Mouse (Mus musculus): ENCODE data around the gene Gm10271. TPM values are rescaled to one million over a fixed set of nuclear protein-coding genes. Genes with fewer than 3 reads are reported as not detected.

The Gm10271 gene
- polyA plus RNA-seq (2016; fragmentation: Nextera tagmentation; extraction: Ambion mirVana) = not detected in 2 replicates

DNA sequence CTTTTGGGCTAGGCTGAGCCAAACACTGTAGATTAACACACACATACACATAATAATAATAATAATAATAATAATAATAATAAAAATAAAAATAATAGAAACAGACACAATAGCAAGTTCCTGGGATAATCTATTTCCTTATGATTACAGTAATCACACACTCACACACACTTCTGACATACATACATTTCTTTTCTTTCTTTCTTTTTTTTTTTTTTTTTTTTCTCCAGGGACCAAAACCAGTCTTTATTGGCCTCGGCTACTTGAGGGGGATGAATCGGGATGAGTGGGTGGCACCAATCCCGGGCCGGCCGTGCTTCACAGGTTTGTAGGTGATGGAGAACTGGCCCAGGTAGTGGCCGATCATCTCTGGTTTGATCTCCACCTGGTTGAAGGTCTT is at the start of gene Gm10271:
Gene Gm10271, minus strand, starts transcription at position 101 of the 400 bp plus-strand sequence.
- WGBS = 96% methylated on average over 6 of the region's 6 CpGs
- no peak within 1 kb of the TSS for H3K4me2 ChIP-seq (replicated peaks)
- H3K9ac ChIP-seq = no peak within 1 kb of the TSS
- no peaks in the 10 kb centered on the region for H3K9me3 ChIP-seq (replicated peaks)
- no peaks in the 10 kb centered on the region for H3K36me3 ChIP-seq
- no peaks in the 10 kb centered on the region for H3K4me1 ChIP-seq
- no peak within 1 kb of the TSS for H3K4me3 ChIP-seq
- no peaks in the 10 kb centered on the region for H3K27me3 ChIP-seq
- H3K27ac ChIP-seq = no peak within 1 kb of the TSS
- ATAC-seq (ENCODE audit: low FRiP score) = no peak

DNA sequence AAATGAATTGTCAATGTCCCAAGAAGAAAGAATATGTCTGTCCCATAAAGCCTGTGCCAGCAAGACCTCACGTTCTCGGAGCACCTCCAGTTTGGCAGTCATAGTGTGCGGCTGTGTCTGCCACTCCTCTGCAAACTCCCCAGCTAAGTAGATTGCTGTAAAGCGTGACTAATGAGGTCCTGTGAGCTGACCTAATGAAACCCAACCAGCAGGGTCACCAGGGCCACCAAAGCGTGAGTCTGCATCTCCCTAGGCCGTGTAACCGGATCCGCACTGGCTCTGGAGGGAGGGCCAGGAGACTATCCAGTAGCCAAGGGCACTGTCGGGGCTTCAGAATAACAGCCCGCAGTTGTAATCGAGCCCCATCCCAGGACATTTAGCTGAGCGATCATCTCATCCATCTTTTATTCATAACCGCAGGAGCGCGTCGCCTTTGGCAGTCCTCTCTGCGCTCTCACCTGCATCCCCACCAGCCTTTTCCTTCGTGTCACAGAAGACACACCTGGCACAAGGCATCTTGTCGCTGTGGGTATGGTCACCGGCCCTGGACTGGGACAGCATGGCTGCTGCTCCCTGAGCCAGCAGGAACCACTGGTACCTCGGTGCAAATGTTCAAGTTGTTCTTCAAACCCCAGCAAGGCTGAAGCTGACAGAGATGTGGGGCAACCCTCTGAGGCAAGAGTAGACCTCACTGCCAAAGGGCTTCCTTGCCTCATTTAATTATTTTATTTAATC is 48.8 kb upstream of the Gm10271 start:
- peaks cover 8% of the 10 kb centered on the region; the same call in 1 of the 2 replicates for H3K27me3 ChIP-seq
- H3K9me3 ChIP-seq (replicated peaks) = no peaks in the 10 kb centered on the region
- peaks cover 22% of the 10 kb centered on the region for H3K4me1 ChIP-seq
- H3K27ac ChIP-seq = no peak overlapping the region
- no peak overlapping the region for H3K9ac ChIP-seq
- ATAC-seq (ENCODE audit: low FRiP score) = peak; percentile 74
- H3K36me3 ChIP-seq = no peaks in the 10 kb centered on the region
- peak overlapping the region; percentile 11; the same call in 1 of the 2 replicates for H3K4me2 ChIP-seq (replicated peaks)
- WGBS = 22% methylated on average over 21 of the region's 21 CpGs
- no peak overlapping the region for H3K4me3 ChIP-seq

DNA sequence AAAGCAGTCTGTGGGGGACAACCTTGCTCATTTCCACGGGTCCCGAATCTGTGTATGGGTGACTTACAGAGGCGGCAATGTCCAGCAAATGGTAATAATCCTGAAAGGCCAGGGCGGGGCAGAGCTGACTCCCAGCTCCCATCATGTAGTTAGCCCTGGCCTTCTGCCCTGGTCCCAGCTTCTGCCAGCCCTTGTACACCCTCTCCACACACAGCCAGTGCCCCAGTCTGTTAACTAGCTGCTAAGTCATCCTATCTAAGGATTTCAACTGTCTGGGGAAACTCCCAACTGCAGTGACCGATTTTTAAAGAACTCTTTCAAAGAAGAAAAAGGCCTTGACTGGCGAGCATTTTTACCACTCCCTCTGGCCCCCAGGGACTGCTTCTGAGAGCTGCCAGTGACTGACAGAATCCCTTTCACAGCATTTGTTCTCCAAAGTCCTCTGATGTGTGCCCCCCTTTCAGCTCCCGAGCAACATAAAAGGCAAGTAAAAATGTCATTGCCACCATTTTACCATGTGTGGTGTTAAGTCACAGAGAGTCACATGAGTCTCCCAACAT is 46.0 kb upstream of the Gm10271 start:
- Histone ChIP-seq H3K27ac (no peak overlapping the region), H3K4me3 (no peak overlapping the region), H3K36me3 (no peaks in the 10 kb centered on the region), H3K4me2 (replicated peaks) (no peak overlapping the region), H3K9me3 (replicated peaks) (no peaks in the 10 kb centered on the region), H3K4me1 (peaks cover 23% of the 10 kb centered on the region), H3K9ac (no peak overlapping the region), H3K27me3 (no peaks in the 10 kb centered on the region; the same call in 1 of the 2 replicates)
- no peak for ATAC-seq (ENCODE audit: low FRiP score)
- 37% methylated on average over 7 of the region's 7 CpGs for whole genome bisulfite sequencing

GRCm38 (mm10) chr10:117014565-117014964 is 42.2 kb upstream of the Gm10271 start:
- no peaks in the 10 kb centered on the region for H3K36me3 ChIP-seq
- H3K9ac ChIP-seq = no peak overlapping the region
- H3K9me3 ChIP-seq (replicated peaks) = no peaks in the 10 kb centered on the region
- WGBS = 84% methylated on average over 5 of the region's 5 CpGs
- H3K27me3 ChIP-seq = no peaks in the 10 kb centered on the region
- no peak overlapping the region for H3K4me3 ChIP-seq
- no peak for ATAC-seq (ENCODE audit: low FRiP score)
- H3K4me2 ChIP-seq (replicated peaks) = no peak overlapping the region
- no peak overlapping the region for H3K27ac ChIP-seq
- peaks cover 15% of the 10 kb centered on the region for H3K4me1 ChIP-seq

DNA sequence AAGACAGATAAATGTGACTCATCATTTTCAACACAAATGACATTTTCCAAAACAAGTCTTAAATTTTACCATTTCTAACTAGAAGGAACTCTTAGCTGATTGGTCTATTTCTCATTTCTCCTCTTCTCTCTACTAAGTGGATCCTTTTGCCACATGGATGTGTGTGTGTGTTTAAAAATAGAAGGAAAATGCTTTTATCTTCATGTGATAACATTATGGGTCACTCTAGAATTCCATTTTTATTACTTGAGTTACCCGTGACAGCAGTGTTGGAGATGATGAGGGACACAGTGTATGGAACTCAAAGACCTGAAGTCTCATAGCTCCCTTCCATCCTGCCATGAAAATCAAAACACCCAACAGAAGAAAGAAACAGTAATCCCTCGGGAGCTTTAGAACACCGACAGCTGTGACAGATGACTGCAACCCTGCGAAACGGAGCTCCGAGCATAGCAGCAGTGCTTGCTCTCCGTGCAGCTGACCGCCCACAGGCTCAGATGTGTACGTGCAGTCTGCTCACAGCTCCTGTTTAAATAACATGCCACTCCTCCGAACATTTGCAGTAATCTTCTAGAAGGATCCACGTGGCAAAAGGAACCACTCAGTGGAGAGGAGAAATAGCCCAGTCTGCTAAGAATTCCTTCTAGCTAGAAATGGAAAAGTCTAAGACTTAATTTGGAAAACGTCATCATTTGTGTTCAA is 41.4 kb upstream of the Gm10271 start:
- Histone ChIP-seq H3K4me3 (no peak overlapping the region), H3K27ac (peak overlapping the region; percentile 35; the same call in 1 of the 2 replicates), H3K9me3 (replicated peaks) (no peaks in the 10 kb centered on the region), H3K4me1 (peaks cover 15% of the 10 kb centered on the region), H3K9ac (no peak overlapping the region), H3K36me3 (no peaks in the 10 kb centered on the region), H3K4me2 (replicated peaks) (peak overlapping the region; percentile 29), H3K27me3 (no peaks in the 10 kb centered on the region)
- ATAC-seq (ENCODE audit: low FRiP score) = peak; percentile 88
- 20% methylated on average over 12 of the region's 12 CpGs for WGBS

DNA sequence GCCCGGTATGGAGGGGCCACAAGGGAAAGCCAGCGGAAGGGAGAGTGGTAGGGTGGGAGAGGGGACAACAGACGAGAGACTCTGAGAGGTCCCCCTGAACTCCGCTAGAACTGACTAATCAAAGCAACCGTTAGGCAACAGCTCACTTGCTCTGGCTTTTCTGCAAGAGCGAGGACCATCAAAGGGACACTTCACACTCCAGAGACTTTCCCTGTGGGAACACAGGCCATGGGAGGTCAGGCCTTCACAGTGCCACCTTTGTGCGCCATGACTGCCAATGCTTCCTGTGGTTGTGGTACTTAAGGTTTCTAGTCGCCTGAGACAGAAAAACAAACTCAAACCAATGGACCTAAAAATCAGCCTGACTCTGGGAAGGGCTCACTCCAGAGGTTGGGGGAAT is 38.6 kb upstream of the Gm10271 start:
- Histone ChIP-seq H3K36me3 (no peaks in the 10 kb centered on the region), H3K27me3 (no peaks in the 10 kb centered on the region), H3K27ac (no peak overlapping the region), H3K9ac (no peak overlapping the region), H3K4me1 (peaks cover 6% of the 10 kb centered on the region; the same call in 1 of the 2 replicates), H3K9me3 (replicated peaks) (no peaks in the 10 kb centered on the region), H3K4me3 (no peak overlapping the region), H3K4me2 (replicated peaks) (no peak overlapping the region)
- WGBS = 47% methylated on average over 8 of the region's 8 CpGs
- no peak for ATAC-seq (ENCODE audit: low FRiP score)

DNA sequence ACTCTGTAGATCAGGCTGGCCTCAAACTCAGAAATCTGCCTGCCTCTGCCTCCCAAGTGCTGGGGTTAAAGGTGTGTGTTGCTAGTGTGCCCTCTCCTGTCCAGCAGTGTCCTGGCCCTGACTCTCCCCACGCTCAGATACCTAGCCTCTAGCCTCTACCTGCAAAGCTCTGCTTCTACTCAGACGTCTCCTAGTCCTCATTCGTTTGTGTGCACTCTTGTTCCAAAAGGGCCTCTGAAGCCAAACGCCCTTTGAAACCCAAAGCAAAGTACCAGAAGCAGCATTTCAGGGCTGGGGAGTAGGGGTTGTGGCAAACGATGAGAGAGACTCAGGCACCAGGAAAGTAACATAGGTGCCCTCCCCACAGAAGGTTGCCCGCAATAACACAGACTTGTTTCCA is 37.3 kb upstream of the Gm10271 start:
- H3K9ac ChIP-seq = no peak overlapping the region
- H3K4me3 ChIP-seq = no peak overlapping the region
- WGBS = 89% methylated on average over 6 of the region's 6 CpGs
- no peak overlapping the region for H3K27ac ChIP-seq
- H3K27me3 ChIP-seq = no peaks in the 10 kb centered on the region
- ATAC-seq (ENCODE audit: low FRiP score) = no peak
- no peak overlapping the region for H3K4me2 ChIP-seq (replicated peaks)
- no peaks in the 10 kb centered on the region for H3K36me3 ChIP-seq
- no peaks in the 10 kb centered on the region for H3K9me3 ChIP-seq (replicated peaks)
- H3K4me1 ChIP-seq = peaks cover 12% of the 10 kb centered on the region; the same call in 1 of the 2 replicates

DNA sequence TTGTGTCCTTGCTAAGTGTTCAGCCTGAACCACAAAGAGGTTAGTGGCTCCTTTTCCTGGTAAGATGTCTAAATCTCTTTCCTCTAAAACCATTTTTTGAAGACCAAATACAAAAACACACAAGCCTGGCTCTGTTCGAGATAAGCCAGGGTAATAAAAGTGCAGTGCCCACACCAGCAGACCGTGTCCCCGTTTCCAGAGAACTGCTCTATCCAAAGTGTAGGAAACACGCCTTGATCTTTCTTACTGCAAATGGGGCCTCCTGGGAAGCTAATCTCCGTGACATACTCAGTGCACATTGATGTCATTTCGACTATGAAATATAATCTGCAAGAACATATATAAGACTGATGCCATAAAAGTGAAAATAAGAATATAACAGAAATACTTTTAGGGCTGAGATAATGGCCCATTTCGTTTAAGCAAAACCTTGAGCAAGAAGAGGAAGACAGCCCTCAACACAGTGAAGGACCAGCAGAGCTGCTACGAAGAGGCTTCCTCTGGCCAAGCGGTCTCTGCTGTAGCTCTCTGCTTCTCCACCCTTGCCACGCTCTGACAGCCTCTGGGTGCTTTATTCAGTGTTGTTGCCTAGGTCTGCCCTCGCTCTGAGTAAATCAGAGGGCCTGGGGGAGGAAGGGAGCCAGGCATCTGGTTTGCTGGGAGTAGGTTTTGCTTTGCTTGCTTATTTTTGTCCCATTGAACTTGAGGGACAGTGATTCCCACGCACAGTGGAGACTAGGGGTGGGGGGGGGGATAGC is 33.5 kb upstream of the Gm10271 start:
- Histone ChIP-seq H3K4me1 (peaks cover 9% of the 10 kb centered on the region; the same call in 1 of the 2 replicates), H3K9ac (no peak overlapping the region), H3K9me3 (replicated peaks) (no peaks in the 10 kb centered on the region), H3K36me3 (no peaks in the 10 kb centered on the region), H3K27ac (no peak overlapping the region), H3K4me3 (no peak overlapping the region), H3K27me3 (no peaks in the 10 kb centered on the region), H3K4me2 (replicated peaks) (no peak overlapping the region)
- no peak for ATAC-seq (ENCODE audit: low FRiP score)
- 76% methylated on average over 12 of the region's 12 CpGs for WGBS

- Histone ChIP-seq H3K9me3 (replicated peaks) (no peaks in the 10 kb centered on the region), H3K4me2 (replicated peaks) (no peak overlapping the region), H3K27me3 (no peaks in the 10 kb centered on the region), H3K9ac (no peak overlapping the region), H3K36me3 (no peaks in the 10 kb centered on the region), H3K4me3 (no peak overlapping the region), H3K27ac (no peak overlapping the region), H3K4me1 (peaks cover 9% of the 10 kb centered on the region; the same call in 1 of the 2 replicates)
- peak; percentile 46 for ATAC-seq (ENCODE audit: low FRiP score)
- 60% methylated on average over 5 of the region's 5 CpGs for WGBS
Observed at GRCm38 (mm10) chr10:117004695-117005094, 32.3 kb upstream of the Gm10271 start.

DNA sequence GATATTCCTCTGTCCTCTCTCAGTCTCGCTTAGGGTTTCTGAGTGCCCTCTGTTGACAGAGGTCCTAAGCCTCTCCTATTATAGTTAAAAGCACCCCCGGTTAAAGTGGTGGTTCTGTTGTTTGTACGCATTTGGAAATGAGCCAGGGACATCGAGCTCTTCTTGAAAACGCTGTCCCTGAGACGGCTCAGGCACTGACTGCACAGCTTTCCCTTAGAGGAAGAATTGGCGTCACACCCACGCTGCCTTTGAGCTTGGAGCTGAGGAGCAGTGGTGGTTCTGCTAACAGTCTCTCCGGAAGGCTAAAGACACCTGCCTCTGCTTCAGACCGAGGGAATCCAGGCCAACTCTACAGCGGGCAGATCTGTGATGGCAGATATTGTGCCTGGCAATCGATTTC is 28.6 kb upstream of the Gm10271 start:
- no peaks in the 10 kb centered on the region for H3K36me3 ChIP-seq
- H3K27ac ChIP-seq = no peak overlapping the region
- H3K9ac ChIP-seq = no peak overlapping the region
- peaks cover 7% of the 10 kb centered on the region; the same call in 1 of the 2 replicates for H3K4me1 ChIP-seq
- ATAC-seq (ENCODE audit: low FRiP score) = no peak
- 72% methylated on average over 12 of the region's 12 CpGs for WGBS
- H3K4me3 ChIP-seq = no peak overlapping the region
- H3K4me2 ChIP-seq (replicated peaks) = no peak overlapping the region
- H3K27me3 ChIP-seq = no peaks in the 10 kb centered on the region
- H3K9me3 ChIP-seq (replicated peaks) = no peaks in the 10 kb centered on the region

DNA sequence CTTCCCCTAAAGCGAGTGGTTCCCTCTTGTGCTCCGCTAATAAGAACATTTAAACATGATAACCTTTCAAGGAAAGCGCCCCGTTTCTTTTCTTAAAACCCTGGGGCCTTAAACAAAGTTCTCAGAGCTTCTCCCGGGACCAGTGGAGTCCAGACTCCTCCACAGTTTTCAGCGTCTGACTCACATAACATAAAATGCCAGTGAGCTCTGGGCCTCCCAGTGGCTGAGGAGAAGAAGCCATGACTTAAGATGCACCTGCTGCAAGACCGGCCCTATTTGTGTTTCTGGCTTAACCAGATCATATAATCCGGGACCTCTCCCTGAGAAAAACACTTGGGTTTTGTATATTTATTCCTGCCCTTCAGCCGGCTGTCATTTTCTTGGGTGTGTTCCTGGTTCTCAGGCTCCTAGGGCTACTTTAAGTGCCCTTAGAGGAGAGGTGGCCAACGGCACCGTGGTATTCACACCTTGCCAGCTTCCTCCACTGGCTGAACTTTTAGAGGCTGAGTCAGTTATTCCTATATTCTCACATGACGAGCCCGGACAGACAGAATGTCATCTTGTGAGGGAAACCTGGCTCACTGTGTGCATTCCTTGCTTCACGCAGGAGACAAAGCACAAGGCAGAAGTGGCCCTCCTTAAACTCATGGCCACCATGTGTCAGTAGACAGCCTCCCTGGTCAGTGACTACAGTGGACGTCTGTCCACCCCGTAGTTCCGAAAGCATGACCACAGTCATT is 26.5 kb upstream of the Gm10271 start:
- Histone ChIP-seq H3K27me3 (no peaks in the 10 kb centered on the region), H3K9me3 (replicated peaks) (no peaks in the 10 kb centered on the region), H3K27ac (no peak overlapping the region), H3K36me3 (no peaks in the 10 kb centered on the region), H3K4me2 (replicated peaks) (no peak overlapping the region), H3K9ac (no peak overlapping the region), H3K4me1 (no peaks in the 10 kb centered on the region), H3K4me3 (no peak overlapping the region)
- ATAC-seq (ENCODE audit: low FRiP score) = no peak
- WGBS = 89% methylated on average over 17 of the region's 17 CpGs
